Mouse (Mus musculus) hindbrain, embryonic 13.5 days (tissue): ENCODE results near the gene Trpm3. TPM values are rescaled to one million over a fixed set of nuclear protein-coding genes. Genes with fewer than 3 reads are reported as not detected.

Source experiments
- ATAC-seq: fragments of 200-750 bp; cut with Nextera tagmentation; 2 replicates; pipeline ENCODE4 v1.8.0; 2017; ENCODE audit warnings: moderate TSS enrichment; ENCODE audit not compliant: low FRiP score
- H3K27ac ChIP-seq: fragments of 300-500 bp; sonication (generic); 2 replicates; pipeline ENCODE4 v1.5.1; 2015; ENCODE audit warnings: inconsistent platforms, mild to moderate bottlenecking, moderate library complexity
- H3K27me3 ChIP-seq: fragments of 300-500 bp; sonication (generic); 2 replicates; pipeline ENCODE4 v1.6.1; 2015; ENCODE audit warnings: mild to moderate bottlenecking, inconsistent platforms
- H3K36me3 ChIP-seq: fragments of 300-500 bp; sonication (generic); 2 replicates; pipeline ENCODE4 v1.6.1; 2015; ENCODE audit warnings: mild to moderate bottlenecking, inconsistent platforms
- H3K4me1 ChIP-seq: fragments of 300-500 bp; sonication (generic); replicated peaks from 2 replicates; pipeline ENCODE4 v1.6.1; 2015; ENCODE audit warnings: inconsistent platforms
- H3K4me2 ChIP-seq: fragments of 300-500 bp; sonication (generic); 2 replicates; pipeline ENCODE4 v1.6.1; 2015; ENCODE audit warnings: inconsistent platforms, mild to moderate bottlenecking, moderate library complexity
- H3K4me3 ChIP-seq: fragments of 300-500 bp; sonication (generic); 2 replicates; pipeline ENCODE4 v1.5.1; 2015; ENCODE audit warnings: mild to moderate bottlenecking, inconsistent platforms
- H3K9ac ChIP-seq: fragments of 300-500 bp; sonication (generic); 2 replicates; pipeline ENCODE4 v1.6.1; 2015; ENCODE audit warnings: mild to moderate bottlenecking, inconsistent platforms
- H3K9me3 ChIP-seq: fragments of 300-500 bp; sonication (generic); 2 replicates; pipeline ENCODE4 v1.6.1; 2016; ENCODE audit warnings: inconsistent platforms
- WGBS: fragments of 180-500 bp; shearing (Covaris S2); methylation state at CpG from one replicate; pipeline ENCODE4 v1.1.7; 2015; 5-methylcytosine and 5-hydroxymethylcytosine counted together
- polyA plus RNA-seq: library from polyadenylated mRNA; unstranded; fragments of >200 nt; fragmentation: Nextera tagmentation; extraction: Ambion mirVana; gene quantifications from 2 replicates; pipeline ENCODE4 v1.2.1, GENCODE M21; 2015

Trpm3 gene
- polyA plus RNA-seq, 1 experiment from 2014 or later, result 33.2 TPM

DNA sequence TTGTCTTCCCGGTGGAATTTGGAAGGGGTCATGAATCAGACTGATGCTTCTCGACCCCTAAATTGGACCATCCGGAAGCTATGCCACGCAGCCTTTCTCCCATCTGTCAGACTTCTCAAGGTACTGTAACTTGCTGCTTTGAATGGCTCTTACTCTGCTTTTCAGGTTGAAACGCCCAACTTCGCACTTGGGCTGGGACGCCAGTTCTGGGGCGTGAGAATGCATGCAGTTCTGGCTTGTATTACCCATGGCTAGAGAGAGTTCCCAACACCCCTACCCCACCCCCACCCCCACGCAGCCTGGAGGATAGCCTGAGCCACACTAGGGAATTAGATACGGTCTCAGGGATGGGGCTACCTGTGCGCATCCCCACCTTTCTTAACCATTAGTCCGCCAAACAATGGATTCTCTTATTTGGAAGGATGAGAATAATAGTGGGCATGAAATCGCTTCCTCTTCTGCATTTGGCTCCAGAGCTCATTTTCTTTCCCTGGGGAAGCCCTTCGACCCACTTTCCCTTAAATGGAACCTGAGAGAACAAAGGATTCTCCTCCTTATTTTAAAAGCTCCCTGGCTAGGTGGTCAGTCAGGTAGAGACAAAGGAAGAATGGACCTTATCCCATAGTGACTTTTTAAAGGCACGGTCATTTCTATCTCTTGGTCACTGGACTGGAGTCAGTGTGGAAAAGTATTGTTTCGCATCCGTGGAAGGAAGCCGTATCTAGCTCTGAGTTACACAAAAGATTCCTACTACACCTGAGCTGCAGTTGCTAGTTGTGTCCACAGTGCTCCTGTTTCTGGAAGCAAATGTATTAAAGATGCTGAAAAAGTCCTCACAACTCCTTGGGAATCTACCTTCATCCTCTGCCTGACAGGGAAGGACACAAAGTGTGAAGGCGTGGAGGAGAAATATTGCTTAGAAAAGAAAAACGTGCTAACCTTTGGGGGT, 309.8 kb downstream of the Trpm3 start:
- Histone ChIP-seq H3K4me3 (peak overlapping the region; percentile 53), H3K9me3 (no peaks in the 10 kb centered on the region), H3K4me1 (peaks cover 23% of the 10 kb centered on the region; the same call in 1 of the 2 replicates), H3K9ac (peak overlapping the region; percentile 71), H3K27me3 (no peaks in the 10 kb centered on the region), H3K27ac (peak overlapping the region; percentile 67), H3K4me2 (peak overlapping the region; percentile 82), H3K36me3 (no peaks in the 10 kb centered on the region)
- ATAC-seq, result peak; percentile 53
- WGBS, result 23% methylated on average over 20 of the region's 20 CpGs

DNA sequence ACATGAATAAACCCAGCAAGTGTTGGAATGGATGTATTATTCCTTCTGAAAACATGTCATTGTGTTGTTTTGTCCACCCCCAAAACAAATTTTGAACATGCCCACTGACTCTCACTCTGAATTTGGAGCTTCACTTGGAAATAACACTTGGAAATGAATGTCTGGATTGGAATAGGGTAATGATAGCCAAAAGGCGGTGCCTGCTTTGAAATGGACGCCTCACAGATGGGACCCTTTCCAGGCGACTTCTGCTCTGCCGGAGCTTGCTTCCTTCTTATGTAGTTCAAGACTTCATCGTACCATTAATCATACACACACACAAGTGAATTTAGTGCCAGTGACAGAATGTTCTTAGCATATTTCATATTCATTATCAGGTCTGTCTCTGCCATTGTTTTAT, 312.4 kb downstream of the Trpm3 start:
- 89% methylated on average over 5 of the region's 5 CpGs for WGBS
- Histone ChIP-seq H3K9me3 (no peaks in the 10 kb centered on the region), H3K36me3 (no peaks in the 10 kb centered on the region), H3K27ac (no peak overlapping the region), H3K27me3 (no peaks in the 10 kb centered on the region), H3K4me2 (no peak overlapping the region), H3K9ac (no peak overlapping the region), H3K4me1 (peaks cover 23% of the 10 kb centered on the region; the same call in 1 of the 2 replicates), H3K4me3 (no peak overlapping the region)
- no peak for ATAC-seq

DNA sequence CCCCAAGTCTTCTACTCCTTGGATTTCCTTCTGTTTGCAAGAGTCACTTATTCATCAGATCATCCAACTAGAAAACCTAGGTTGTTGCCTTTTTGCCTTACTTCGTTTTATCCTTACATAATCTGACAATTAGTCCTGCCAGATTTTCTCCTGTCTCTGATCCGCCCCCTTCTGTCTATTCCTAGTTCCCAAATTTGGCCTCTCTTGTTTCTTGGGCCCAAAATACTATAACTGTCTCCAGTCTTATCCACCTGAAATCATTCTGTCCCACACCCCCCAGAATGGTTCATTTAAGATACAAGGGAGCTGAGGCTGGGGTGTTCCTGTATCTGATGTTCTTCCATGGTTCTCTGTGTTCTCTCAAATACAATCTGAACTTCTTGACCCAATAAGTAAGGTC, 318.1 kb downstream of the Trpm3 start:
- Histone ChIP-seq H3K36me3 (no peaks in the 10 kb centered on the region), H3K4me1 (no peaks in the 10 kb centered on the region), H3K27ac (no peak overlapping the region), H3K4me2 (no peak overlapping the region), H3K27me3 (no peaks in the 10 kb centered on the region), H3K9ac (no peak overlapping the region), H3K9me3 (no peaks in the 10 kb centered on the region), H3K4me3 (no peak overlapping the region)
- 92% methylated on average over 2 of the region's 2 CpGs for WGBS
- ATAC-seq, result no peak

DNA sequence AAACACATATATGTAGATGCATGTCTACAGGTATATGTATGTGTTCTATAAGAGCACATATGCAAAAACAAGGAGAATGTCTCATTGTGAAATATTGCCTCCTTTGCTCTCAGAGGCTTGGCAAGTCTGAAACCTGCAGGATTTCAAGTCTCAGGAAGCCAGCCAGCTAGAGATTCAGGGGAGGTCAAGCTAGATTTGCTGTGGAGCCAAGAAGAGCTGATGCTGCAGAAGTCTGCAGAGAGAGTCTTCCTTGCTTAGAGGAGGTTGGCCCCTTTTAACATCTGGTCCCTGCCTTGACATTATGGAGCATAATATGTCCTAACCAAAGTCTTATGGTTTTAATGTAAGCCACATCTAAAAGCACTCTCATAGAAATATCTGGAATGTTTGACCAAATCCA, 323.2 kb downstream of the Trpm3 start:
- H3K36me3 ChIP-seq, result no peaks in the 10 kb centered on the region

DNA sequence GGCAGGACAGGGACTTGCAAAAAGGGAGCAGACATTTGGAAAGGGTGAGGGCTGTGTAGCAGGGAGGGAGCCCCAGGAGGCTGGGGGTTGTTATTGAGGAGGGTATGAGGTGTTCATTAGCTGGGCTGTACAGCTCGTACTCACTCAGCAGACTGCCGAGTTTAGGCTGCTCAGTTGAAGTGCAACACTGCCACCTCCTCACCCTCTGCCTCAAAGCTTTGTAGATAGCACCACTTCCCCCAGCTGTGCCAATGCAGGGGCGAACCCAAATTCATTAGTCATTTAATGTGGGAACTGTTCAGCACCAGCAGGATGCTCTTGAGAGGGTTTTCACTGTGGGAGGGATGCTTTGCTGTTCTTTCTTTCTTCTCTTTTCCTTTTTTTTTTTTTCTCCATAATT, 324.7 kb downstream of the Trpm3 start:
- H3K36me3 ChIP-seq, result no peaks in the 10 kb centered on the region
- no peak overlapping the region for H3K27ac ChIP-seq
- ATAC-seq, result no peak
- H3K4me3 ChIP-seq, result no peak overlapping the region
- no peaks in the 10 kb centered on the region for H3K9me3 ChIP-seq
- H3K4me1 ChIP-seq, result no peaks in the 10 kb centered on the region
- WGBS, result 64% methylated on average over 3 of the region's 3 CpGs
- H3K9ac ChIP-seq, result no peak overlapping the region
- H3K4me2 ChIP-seq, result no peak overlapping the region
- no peaks in the 10 kb centered on the region for H3K27me3 ChIP-seq

More for the DNA sequence above, 323.2 kb downstream of the Trpm3 start:
- ATAC-seq, result no peak
- H3K4me1 ChIP-seq, result no peaks in the 10 kb centered on the region
- H3K9ac ChIP-seq, result no peak overlapping the region
- H3K27ac ChIP-seq, result no peak overlapping the region
- H3K27me3 ChIP-seq, result no peaks in the 10 kb centered on the region
- no peaks in the 10 kb centered on the region for H3K9me3 ChIP-seq
- H3K4me3 ChIP-seq, result no peak overlapping the region
- no peak overlapping the region for H3K4me2 ChIP-seq

DNA sequence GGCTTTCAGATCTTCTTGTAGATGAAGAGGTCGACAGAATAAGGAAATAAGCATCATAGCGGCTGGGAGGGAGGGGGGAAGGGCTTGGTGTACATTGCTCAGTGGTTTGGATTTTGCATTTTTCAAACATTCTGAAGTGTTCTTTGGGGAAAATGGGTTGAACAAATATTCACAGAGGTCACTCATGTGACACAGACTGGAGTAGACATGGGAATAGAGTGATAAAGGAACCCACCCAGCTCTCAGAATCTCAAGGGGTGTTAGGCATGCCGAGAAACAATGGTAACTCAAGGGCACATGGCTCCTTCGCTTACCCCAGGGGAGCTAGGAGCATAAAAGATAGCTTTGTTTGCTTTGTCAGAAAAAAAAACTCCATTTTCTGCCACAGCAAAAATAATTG, 330.8 kb downstream of the Trpm3 start:
- H3K4me1 ChIP-seq, result no peaks in the 10 kb centered on the region
- no peaks in the 10 kb centered on the region for H3K27me3 ChIP-seq
- no peak overlapping the region for H3K4me2 ChIP-seq
- H3K4me3 ChIP-seq, result no peak overlapping the region
- H3K27ac ChIP-seq, result no peak overlapping the region
- ATAC-seq, result no peak
- H3K36me3 ChIP-seq, result no peaks in the 10 kb centered on the region
- WGBS, result 70% methylated on average over 4 of the region's 4 CpGs
- H3K9me3 ChIP-seq, result no peaks in the 10 kb centered on the region
- no peak overlapping the region for H3K9ac ChIP-seq

DNA sequence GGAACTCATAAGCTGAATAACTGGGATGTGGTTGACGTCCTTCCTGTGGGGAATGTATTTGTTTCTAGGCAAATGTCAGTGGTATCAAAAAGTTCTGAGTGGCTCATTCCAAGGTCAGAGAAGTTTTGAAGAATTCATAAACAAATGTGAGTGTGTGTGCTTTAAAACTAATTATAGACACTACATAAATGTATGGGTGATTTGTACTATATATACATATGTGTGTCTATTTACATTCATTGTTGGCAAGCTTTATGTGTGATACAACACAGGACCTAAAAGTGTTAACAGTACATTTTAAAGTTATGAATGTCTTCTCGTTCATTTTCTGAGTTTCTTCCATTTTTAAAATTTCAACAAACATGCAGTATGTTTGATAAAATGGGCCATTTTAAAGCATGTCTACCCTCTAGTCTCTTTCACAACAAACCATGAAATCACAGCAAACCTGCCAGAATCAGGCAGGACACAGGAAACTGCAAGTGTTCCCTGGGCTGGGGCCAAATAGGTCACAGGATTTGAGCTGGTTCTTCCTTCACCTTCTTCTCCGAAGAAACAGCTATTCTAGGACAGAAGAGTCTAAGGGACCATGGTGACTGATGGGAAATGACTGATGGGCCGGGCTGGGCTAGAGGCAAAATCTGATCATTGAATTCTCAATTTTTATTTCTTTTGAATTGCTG, 334.3 kb downstream of the Trpm3 start:
- no peaks in the 10 kb centered on the region for H3K9me3 ChIP-seq
- ATAC-seq, result no peak
- no peaks in the 10 kb centered on the region for H3K36me3 ChIP-seq
- no peak overlapping the region for H3K27ac ChIP-seq
- H3K27me3 ChIP-seq, result no peaks in the 10 kb centered on the region
- no peaks in the 10 kb centered on the region for H3K4me1 ChIP-seq
- H3K9ac ChIP-seq, result no peak overlapping the region
- 88% methylated on average over 4 of the region's 4 CpGs for WGBS
- no peak overlapping the region for H3K4me3 ChIP-seq
- no peak overlapping the region for H3K4me2 ChIP-seq

DNA sequence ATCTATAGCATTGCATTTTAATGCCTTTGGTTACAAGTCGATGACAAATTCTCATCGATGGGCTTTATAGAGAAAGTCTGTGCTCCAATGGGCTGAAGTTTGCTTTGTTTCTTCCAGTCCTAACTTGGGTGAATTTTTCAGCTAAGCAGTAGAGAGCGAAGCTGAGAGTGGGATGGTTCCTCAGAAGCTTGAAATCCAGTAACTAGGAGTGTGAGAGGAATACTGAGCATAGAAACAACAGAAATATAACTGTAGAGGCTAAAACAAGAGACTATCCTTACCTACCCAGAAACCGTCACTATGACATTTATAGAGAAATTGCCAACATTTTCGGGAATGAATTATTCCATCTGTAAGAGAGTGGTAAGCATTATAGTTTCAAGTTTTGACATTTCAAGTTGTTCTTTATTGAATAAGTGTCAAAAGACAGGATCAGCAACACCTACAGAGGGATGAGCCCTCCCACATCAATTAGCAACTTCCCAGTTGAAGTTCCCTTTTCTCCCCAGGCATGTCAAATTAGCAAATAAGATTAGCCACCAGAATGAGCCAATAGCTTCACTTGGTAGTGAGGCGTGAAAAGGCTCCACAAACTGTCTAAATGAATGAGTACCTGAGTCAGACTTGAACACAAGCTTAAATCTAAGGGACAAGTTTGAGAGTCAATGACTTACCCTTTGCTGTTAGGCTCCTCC, 339.6 kb downstream of the Trpm3 start:
- Histone ChIP-seq H3K36me3 (no peaks in the 10 kb centered on the region), H3K4me1 (no peaks in the 10 kb centered on the region), H3K9me3 (no peaks in the 10 kb centered on the region), H3K27ac (no peak overlapping the region), H3K4me3 (no peak overlapping the region), H3K9ac (no peak overlapping the region), H3K27me3 (no peaks in the 10 kb centered on the region), H3K4me2 (no peak overlapping the region)
- ATAC-seq, result no peak
- WGBS, result 94% methylated on average over 6 of the region's 6 CpGs

DNA sequence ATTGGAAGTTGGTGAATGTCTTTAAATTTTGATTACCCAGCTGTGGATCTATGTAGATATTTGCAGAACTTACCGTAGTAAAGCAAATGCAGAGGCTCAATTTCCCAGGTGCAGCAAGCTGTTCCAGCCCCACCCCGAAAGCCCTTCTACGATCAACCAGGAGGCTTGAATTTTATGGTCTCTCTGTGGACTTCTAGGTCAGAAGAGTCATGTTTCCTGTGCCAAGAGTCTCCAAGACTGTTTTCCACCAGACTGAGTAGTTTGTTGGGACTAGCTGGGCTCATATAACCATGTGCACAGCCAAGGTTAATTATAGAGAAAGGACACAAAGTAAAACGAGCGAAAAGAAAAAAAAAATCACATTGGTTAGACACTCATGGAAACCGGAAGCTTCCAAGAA, 364.6 kb downstream of the Trpm3 start:
- Histone ChIP-seq H3K27me3 (no peaks in the 10 kb centered on the region), H3K36me3 (no peaks in the 10 kb centered on the region), H3K9me3 (no peaks in the 10 kb centered on the region), H3K27ac (no peak overlapping the region), H3K9ac (no peak overlapping the region), H3K4me1 (no peaks in the 10 kb centered on the region), H3K4me3 (no peak overlapping the region), H3K4me2 (no peak overlapping the region)
- no peak for ATAC-seq
- 90% methylated on average over 6 of the region's 6 CpGs for WGBS

DNA sequence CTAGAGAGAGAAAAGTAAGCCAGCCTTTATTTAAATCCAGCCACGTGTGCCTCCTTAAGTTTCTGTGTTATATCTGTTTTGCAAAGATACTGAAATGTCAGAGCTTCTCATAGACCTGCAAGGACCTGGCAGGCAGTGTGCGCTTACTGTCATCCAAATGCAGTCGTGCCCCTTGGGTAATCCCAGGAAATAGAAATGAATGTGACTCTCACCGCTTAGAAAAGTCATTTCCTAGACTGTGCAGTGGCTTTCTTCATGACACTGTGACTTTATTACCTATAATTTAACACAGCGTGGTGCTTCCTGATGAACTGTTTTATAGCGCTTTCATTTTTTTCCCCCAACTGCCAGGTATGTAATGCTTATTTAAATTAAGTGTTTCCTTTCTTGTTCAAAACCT, 379.7 kb downstream of the Trpm3 start:
- no peaks in the 10 kb centered on the region for H3K4me1 ChIP-seq
- ATAC-seq, result peak; percentile 68; the same call in 1 of the 2 replicates
- H3K9me3 ChIP-seq, result no peaks in the 10 kb centered on the region
- H3K4me2 ChIP-seq, result no peak overlapping the region
- H3K27ac ChIP-seq, result no peak overlapping the region
- no peak overlapping the region for H3K9ac ChIP-seq
- 59% methylated on average over 6 of the region's 6 CpGs for WGBS
- H3K36me3 ChIP-seq, result no peaks in the 10 kb centered on the region
- no peak overlapping the region for H3K4me3 ChIP-seq
- H3K27me3 ChIP-seq, result no peaks in the 10 kb centered on the region

DNA sequence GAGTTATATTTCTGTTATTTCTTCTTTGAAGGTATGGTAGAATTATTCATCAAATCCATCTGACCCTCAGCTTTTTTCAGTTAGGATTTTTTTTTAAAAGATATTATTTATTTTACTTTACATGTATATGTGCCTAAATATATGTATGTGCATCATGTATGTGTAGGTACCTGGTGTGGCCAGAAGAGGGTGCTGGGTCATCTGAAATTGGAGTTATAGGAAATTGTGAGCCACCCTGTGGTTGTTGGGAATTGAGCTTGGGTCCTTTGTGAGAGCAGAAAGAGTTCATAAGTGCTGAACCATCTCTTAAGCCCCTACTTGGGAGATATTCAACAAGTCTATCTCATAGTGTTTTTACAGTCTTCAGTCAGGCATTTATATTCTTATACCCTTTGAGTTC, 389.1 kb downstream of the Trpm3 start:
- Histone ChIP-seq H3K9me3 (no peaks in the 10 kb centered on the region), H3K4me2 (no peak overlapping the region), H3K4me3 (no peak overlapping the region), H3K27ac (no peak overlapping the region), H3K36me3 (no peaks in the 10 kb centered on the region), H3K4me1 (no peaks in the 10 kb centered on the region), H3K9ac (no peak overlapping the region), H3K27me3 (no peaks in the 10 kb centered on the region)
- no peak for ATAC-seq

DNA sequence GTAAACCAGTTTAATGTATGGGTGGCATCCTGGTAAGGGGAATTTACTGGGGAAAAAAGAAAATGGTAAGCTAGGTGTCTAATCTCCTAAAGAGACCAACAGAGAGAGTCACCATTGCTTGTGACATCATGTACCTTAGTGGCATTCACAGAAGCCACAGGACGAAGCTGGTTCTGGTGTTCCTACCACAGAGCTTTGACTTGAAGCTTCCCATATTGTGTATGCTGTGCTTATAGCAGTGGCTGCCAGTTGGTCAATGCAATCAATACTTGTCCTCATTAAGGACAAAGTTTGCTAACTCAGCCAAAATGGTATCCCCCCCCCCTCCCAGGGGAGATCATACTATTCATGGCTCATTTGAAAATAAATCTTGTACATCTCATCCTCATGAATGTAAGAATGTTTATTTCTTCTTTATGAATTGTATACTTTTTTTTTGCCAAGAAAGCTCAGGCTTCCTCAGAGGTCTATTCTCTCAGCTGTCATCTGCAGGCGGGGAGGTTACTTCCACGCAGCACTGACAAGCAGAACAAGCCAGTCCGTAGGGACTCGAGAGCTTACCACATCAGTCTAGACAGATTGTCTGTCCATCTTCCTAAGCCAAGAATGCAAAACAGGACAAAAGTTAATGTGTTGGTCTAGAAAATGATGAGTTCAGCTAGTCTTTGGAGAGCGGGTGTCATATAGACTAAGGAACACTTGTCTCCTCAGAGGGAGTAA, 404.3 kb downstream of the Trpm3 start:
- no peak overlapping the region for H3K4me2 ChIP-seq
- ATAC-seq, result no peak
- no peaks in the 10 kb centered on the region for H3K36me3 ChIP-seq
- H3K27ac ChIP-seq, result no peak overlapping the region
- WGBS, result 81% methylated on average over 6 of the region's 6 CpGs
- H3K27me3 ChIP-seq, result no peaks in the 10 kb centered on the region
- H3K9ac ChIP-seq, result no peak overlapping the region
- no peak overlapping the region for H3K4me3 ChIP-seq
- H3K9me3 ChIP-seq, result no peaks in the 10 kb centered on the region
- no peaks in the 10 kb centered on the region for H3K4me1 ChIP-seq
